Mouse (Mus musculus): ENCODE data around the gene Gm28308. TPM values are rescaled to one million over a fixed set of nuclear protein-coding genes. Genes with fewer than 3 reads are reported as not detected.

Gm28308 gene
- polyA plus RNA-seq, 1 experiment: not detected

GRCm38 (mm10) chr6:52253511-52254500 lies 40.7 kb upstream of the Gm28308 start:
- TF ChIP-seq CTCF (IDR thresholded peaks at IDR 0.05; ENCODE audit: extremely low read depth, insufficient read depth, low read length): no peak
- no peak for TF ChIP-seq POLR2A (IDR thresholded peaks at IDR 0.05; ENCODE audit: extremely low read depth, insufficient read depth, low read length)
- no peak overlapping the region for H3K27ac ChIP-seq (ENCODE audit: insufficient read depth, low read length)
- no peak overlapping the region for H3K4me3 ChIP-seq (ENCODE audit: insufficient read depth, low read length)
- no peaks in the 10 kb centered on the region for H3K4me1 ChIP-seq (ENCODE audit: control insufficient read depth, insufficient read depth, low read length)

- no peak overlapping the region for H3K4me3 ChIP-seq (ENCODE audit: insufficient read depth, low read length)
- no peak overlapping the region for H3K27ac ChIP-seq (ENCODE audit: insufficient read depth, low read length)
- TF ChIP-seq CTCF (IDR thresholded peaks at IDR 0.05; ENCODE audit: extremely low read depth, insufficient read depth, low read length) (no peak), POLR2A (IDR thresholded peaks at IDR 0.05; ENCODE audit: extremely low read depth, insufficient read depth, low read length) (no peak)
- no peaks in the 10 kb centered on the region for H3K4me1 ChIP-seq (ENCODE audit: control insufficient read depth, insufficient read depth, low read length)
Observed at GRCm38 (mm10) chr6:52252775-52253376, 39.7 kb upstream of the Gm28308 start.

GRCm38 (mm10) chr6:52252016-52252774 lies 39.1 kb upstream of the Gm28308 start:
- TF ChIP-seq POLR2A (IDR thresholded peaks at IDR 0.05; ENCODE audit: extremely low read depth, insufficient read depth, low read length) (no peak), CTCF (IDR thresholded peaks at IDR 0.05; ENCODE audit: extremely low read depth, insufficient read depth, low read length) (no peak)
- H3K4me3 ChIP-seq (ENCODE audit: insufficient read depth, low read length): no peak overlapping the region
- no peaks in the 10 kb centered on the region for H3K4me1 ChIP-seq (ENCODE audit: control insufficient read depth, insufficient read depth, low read length)
- H3K27ac ChIP-seq (ENCODE audit: insufficient read depth, low read length): no peak overlapping the region

- TF ChIP-seq POLR2A (IDR thresholded peaks at IDR 0.05; ENCODE audit: extremely low read depth, insufficient read depth, low read length): no peak
- TF ChIP-seq CTCF (IDR thresholded peaks at IDR 0.05; ENCODE audit: extremely low read depth, insufficient read depth, low read length): no peak
- H3K4me1 ChIP-seq (ENCODE audit: control insufficient read depth, insufficient read depth, low read length): no peaks in the 10 kb centered on the region
- no peak overlapping the region for H3K4me3 ChIP-seq (ENCODE audit: insufficient read depth, low read length)
- no peak overlapping the region for H3K27ac ChIP-seq (ENCODE audit: insufficient read depth, low read length)
Observed at GRCm38 (mm10) chr6:52251177-52251879, 38.2 kb upstream of the Gm28308 start.

GRCm38 (mm10) chr6:52249826-52250225 lies 36.7 kb upstream of the Gm28308 start:
- TF ChIP-seq CTCF (IDR thresholded peaks at IDR 0.05; ENCODE audit: extremely low read depth, insufficient read depth, low read length) (no peak), POLR2A (IDR thresholded peaks at IDR 0.05; ENCODE audit: extremely low read depth, insufficient read depth, low read length) (no peak)
- no peaks in the 10 kb centered on the region for H3K4me1 ChIP-seq (ENCODE audit: control insufficient read depth, insufficient read depth, low read length)
- H3K4me3 ChIP-seq (ENCODE audit: insufficient read depth, low read length): no peak overlapping the region
- no peak overlapping the region for H3K27ac ChIP-seq (ENCODE audit: insufficient read depth, low read length)

GRCm38 (mm10) chr6:52249415-52249738 lies 36.2 kb upstream of the Gm28308 start:
- TF ChIP-seq CTCF (IDR thresholded peaks at IDR 0.05; ENCODE audit: extremely low read depth, insufficient read depth, low read length) (no peak), POLR2A (IDR thresholded peaks at IDR 0.05; ENCODE audit: extremely low read depth, insufficient read depth, low read length) (no peak)
- Histone ChIP-seq H3K27ac (ENCODE audit: insufficient read depth, low read length) (no peak overlapping the region), H3K4me3 (ENCODE audit: insufficient read depth, low read length) (no peak overlapping the region), H3K4me1 (ENCODE audit: control insufficient read depth, insufficient read depth, low read length) (no peaks in the 10 kb centered on the region)

GRCm38 (mm10) chr6:52248638-52249414 lies 35.7 kb upstream of the Gm28308 start:
- no peak overlapping the region for H3K4me3 ChIP-seq (ENCODE audit: insufficient read depth, low read length)
- TF ChIP-seq CTCF (IDR thresholded peaks at IDR 0.05; ENCODE audit: extremely low read depth, insufficient read depth, low read length) (no peak), POLR2A (IDR thresholded peaks at IDR 0.05; ENCODE audit: extremely low read depth, insufficient read depth, low read length) (no peak)
- H3K4me1 ChIP-seq (ENCODE audit: control insufficient read depth, insufficient read depth, low read length): no peaks in the 10 kb centered on the region
- no peak overlapping the region for H3K27ac ChIP-seq (ENCODE audit: insufficient read depth, low read length)

GRCm38 (mm10) chr6:52247766-52248637 lies 34.9 kb upstream of the Gm28308 start:
- Histone ChIP-seq H3K4me3 (ENCODE audit: insufficient read depth, low read length) (no peak overlapping the region), H3K27ac (ENCODE audit: insufficient read depth, low read length) (no peak overlapping the region), H3K4me1 (ENCODE audit: control insufficient read depth, insufficient read depth, low read length) (no peaks in the 10 kb centered on the region)
- no peak for TF ChIP-seq POLR2A (IDR thresholded peaks at IDR 0.05; ENCODE audit: extremely low read depth, insufficient read depth, low read length)
- TF ChIP-seq CTCF (IDR thresholded peaks at IDR 0.05; ENCODE audit: extremely low read depth, insufficient read depth, low read length): no peak
